Mouse (Mus musculus): ENCODE measurements around the gene Adsl.

GRCm38 (mm10) chr15:80913803-80914202, 34.5 kb upstream of the Adsl start:
- TF ChIP-seq CTCF (IDR thresholded peaks at IDR 0.05; ENCODE audit: low read depth, low read length) (no peak), POLR2A (IDR thresholded peaks at IDR 0.05; ENCODE audit: extremely low read depth, insufficient read depth, low read length) (no peak)
